Mouse (Mus musculus) embryo, embryonic 11 days (tissue): ENCODE measurements at regions not wholly inside any gene's neighbourhood (a gene's known extent, or its start where the extent isn't known, plus 50 kb on each side); places are given as distances from the start of the nearest gene placed in this dataset.

Experiments
- DNase-seq: peaks from one replicate; pipeline ENCODE4 v3.0.0-alpha.2; 2015

GRCm38 (mm10) chr11:31282136-31282535 lies 87.7 kb downstream of the Stc2 start:
- DNase-seq: no peak

GRCm38 (mm10) chr11:31248467-31248866 lies 66.2 kb upstream of the Gm17332 start:
- DNase-seq: peak; percentile 83
